ENCODE assay signal across 9 mouse cellular contexts in genomic region chr1:173333312-173334253, GRCm38 (mm10). TPM values are rescaled to one million over a fixed set of nuclear protein-coding genes. Genes with fewer than 3 reads are reported as not detected.
DNase-seq lines count a peak whose midpoint lies in the region; ATAC-seq and TF ChIP-seq lines count a peak whose summit lies in the region.
"Had no signal": no experiment of that assay in that cellular context is flagged by ENCODE, and none has a peak within 500 bp of the region (broad histone marks: within the 10 kb centered on the region; RNA-seq: fewer than 3 reads in every experiment).

Ackr1 (minus strand) TSS chr1:173333750.

- no peaks in the 10 kb centered on the region for H3K36me3 ChIP-seq in forebrain, embryonic 11.5 days (ENCODE audit: control insufficient read depth, insufficient read depth, low read length)
- peaks cover 30% of the 10 kb centered on the region for H3K36me3 ChIP-seq in forebrain, embryonic 13.5 days (ENCODE audit: poor library complexity, severe bottlenecking)
- H3K36me3 ChIP-seq in liver, embryonic 15.5 days (replicated peaks), result no peaks in the 10 kb centered on the region; the same call in 1 of the 2 replicates
- H3K36me3 ChIP-seq in stomach, postnatal 0 days (ENCODE audit: control insufficient read depth, insufficient read depth, low read length), result no peaks in the 10 kb centered on the region

- peaks cover 2% of the 10 kb centered on the region; the same call in 1 of the 2 replicates for H3K4me1 ChIP-seq in forebrain, embryonic 11.5 days (replicated peaks; ENCODE audit: control insufficient read depth, insufficient read depth, low read length)
- peaks cover 15% of the 10 kb centered on the region for H3K4me1 ChIP-seq in forebrain, embryonic 13.5 days
- peaks cover 72% of the 10 kb centered on the region for H3K4me1 ChIP-seq in liver, embryonic 15.5 days (replicated peaks)
- no peaks in the 10 kb centered on the region for H3K4me1 ChIP-seq in stomach, postnatal 0 days (replicated peaks; ENCODE audit: control insufficient read depth, insufficient read depth)

- 0 out of 2 replicates have a peak within 1 kb of the TSS, but pooled peaks have one; percentile 11 for H3K4me2 ChIP-seq in forebrain, embryonic 11.5 days (ENCODE audit: low read depth, low read length, severe bottlenecking)
- H3K4me2 ChIP-seq in forebrain, embryonic 13.5 days, result no peak within 1 kb of the TSS
- H3K4me2 ChIP-seq in liver, embryonic 15.5 days, result peak within 1 kb of the TSS; percentile 72
- H3K4me2 ChIP-seq in stomach, postnatal 0 days (replicated peaks; ENCODE audit: low read depth), result no peak within 1 kb of the TSS

- no peaks in the 10 kb centered on the region for H3K27me3 ChIP-seq in forebrain, embryonic 11.5 days (ENCODE audit: control insufficient read depth, insufficient read depth, low read length)
- H3K27me3 ChIP-seq in forebrain, embryonic 13.5 days, result no peaks in the 10 kb centered on the region
- no peaks in the 10 kb centered on the region for H3K27me3 ChIP-seq in liver, embryonic 15.5 days
- H3K27me3 ChIP-seq in stomach, postnatal 0 days (ENCODE audit: control insufficient read depth, insufficient read depth, low read length), result no peaks in the 10 kb centered on the region

- no peak for TF ChIP-seq EP300 in stomach, postnatal 0 days (optimal IDR thresholded peaks at IDR 0.05)

- WGBS in forebrain, embryonic 11.5 days, result 72% methylated on average over 9 of the region's 9 CpGs
- WGBS in forebrain, embryonic 13.5 days, result 76% methylated on average over 9 of the region's 9 CpGs
- 10% methylated on average over 9 of the region's 9 CpGs for WGBS in liver, embryonic 15.5 days (ENCODE audit: insufficient replicate concordance)
- WGBS in stomach, postnatal 0 days, result 51% methylated on average over 9 of the region's 9 CpGs

- no peak for TF ChIP-seq CTCF in stomach, postnatal 0 days (IDR thresholded peaks at IDR 0.05; ENCODE audit: low read depth)

- DNase-seq in forebrain, embryonic 11.5 days (ENCODE audit: low spot score), result no peak
- peak; percentile 64 for DNase-seq in spleen, adult 12 weeks (ENCODE audit: low spot score)
- no peak for DNase-seq in spleen, adult 18-20 months
- no peak for DNase-seq in stomach, postnatal 0 days (ENCODE audit: low spot score)
- DNase-seq in urinary bladder, postnatal 14 days (ENCODE audit: low spot score), result no peak
- no peak for DNase-seq in thymus, postnatal 0 days (ENCODE audit: low spot score)

- H3K9ac ChIP-seq in forebrain, embryonic 11.5 days (ENCODE audit: low read length), result no peak within 1 kb of the TSS
- no peak within 1 kb of the TSS for H3K9ac ChIP-seq in forebrain, embryonic 13.5 days
- peak within 1 kb of the TSS; percentile 83 for H3K9ac ChIP-seq in liver, embryonic 15.5 days
- H3K9ac ChIP-seq in stomach, postnatal 0 days (ENCODE audit: low read length), result no peak within 1 kb of the TSS

- ATAC-seq in forebrain, embryonic 11.5 days (replicated peaks; ENCODE audit: low FRiP score), result 0 out of 2 replicates have a peak, but pooled peaks have one; percentile 10
- no peak for ATAC-seq in forebrain, embryonic 13.5 days
- ATAC-seq in liver, embryonic 15.5 days (ENCODE audit: insufficient read depth), result peak; percentile 91
- ATAC-seq in stomach, postnatal 0 days (ENCODE audit: low FRiP score, low TSS enrichment), result 0 out of 2 replicates have a peak, but pooled peaks have one; percentile 35

- H3K4me3 ChIP-seq in forebrain, embryonic 11.5 days (ENCODE audit: low read depth, low read length), result no peak within 1 kb of the TSS
- H3K4me3 ChIP-seq in forebrain, embryonic 13.5 days, result no peak within 1 kb of the TSS
- peak within 1 kb of the TSS; percentile 71 for H3K4me3 ChIP-seq in liver, embryonic 15.5 days (replicated peaks)
- no peak within 1 kb of the TSS for H3K4me3 ChIP-seq in stomach, postnatal 0 days (ENCODE audit: low read depth, low read length)

- no peaks in the 10 kb centered on the region for H3K9me3 ChIP-seq in forebrain, embryonic 11.5 days (ENCODE audit: control insufficient read depth, low read length)
- no peaks in the 10 kb centered on the region for H3K9me3 ChIP-seq in forebrain, embryonic 13.5 days (replicated peaks)
- no peaks in the 10 kb centered on the region for H3K9me3 ChIP-seq in liver, embryonic 15.5 days (replicated peaks)
- H3K9me3 ChIP-seq in stomach, postnatal 0 days (ENCODE audit: control insufficient read depth, low read length), result no peaks in the 10 kb centered on the region

- no peak within 1 kb of the TSS for H3K27ac ChIP-seq in forebrain, embryonic 11.5 days (ENCODE audit: low read depth, low read length)
- no peak within 1 kb of the TSS; the same call in 1 of the 2 replicates for H3K27ac ChIP-seq in forebrain, embryonic 13.5 days
- H3K27ac ChIP-seq in liver, embryonic 15.5 days (replicated peaks), result peak within 1 kb of the TSS; percentile 98
- no peak within 1 kb of the TSS for H3K27ac ChIP-seq in stomach, postnatal 0 days (replicated peaks)

RNA-seq across cellular contexts. Expression of gene Ackr1, which starts in this region (rescaled TPM):
- polyA plus RNA-seq in forebrain, embryonic 11.5 days (2014; fragmentation: Nextera tagmentation; extraction: Ambion mirVana), result 3.8 and 4.5 TPM in 2 replicates
- 8.0 and 10.3 TPM in 2 replicates for polyA plus RNA-seq in forebrain, embryonic 13.5 days (2015; fragmentation: Nextera tagmentation; extraction: Ambion mirVana)
- polyA plus RNA-seq in liver, embryonic 15.5 days (2015; fragmentation: Nextera tagmentation; extraction: Ambion mirVana), result 74.7 and 83.3 TPM in 2 replicates
- 0.71 and 0.85 TPM in 2 replicates for polyA plus RNA-seq in stomach, postnatal 0 days (2015; fragmentation: Nextera tagmentation; extraction: Ambion mirVana)
- polyA plus RNA-seq in thymus, postnatal 0 days (2015; fragmentation: Nextera tagmentation; extraction: Ambion mirVana), result 1.4 and 2.0 TPM in 2 replicates
- polyA plus RNA-seq: C2C12 had no signal

Comparison
In these comparisons a context has a peak if more than half of its experiments do, and no peak if none do; other contexts are left out.
1. H3K4me2 ChIP-seq: peak in forebrain, embryonic 11.5 days (single experiment) and liver, embryonic 15.5 days (single experiment); none in forebrain, embryonic 13.5 days (single experiment) and stomach, postnatal 0 days (single experiment).
2. Peak in ATAC-seq in stomach, postnatal 0 days; RNA of the gene not detected or under 1 TPM.